Mouse (Mus musculus): ENCODE results near the gene Kcnab3. TPM values are rescaled to one million over a fixed set of nuclear protein-coding genes. Genes with fewer than 3 reads are reported as not detected.

Kcnab3 gene
- polyA plus RNA-seq, 1 experiment from 2014 or later = 4.7 TPM

DNA sequence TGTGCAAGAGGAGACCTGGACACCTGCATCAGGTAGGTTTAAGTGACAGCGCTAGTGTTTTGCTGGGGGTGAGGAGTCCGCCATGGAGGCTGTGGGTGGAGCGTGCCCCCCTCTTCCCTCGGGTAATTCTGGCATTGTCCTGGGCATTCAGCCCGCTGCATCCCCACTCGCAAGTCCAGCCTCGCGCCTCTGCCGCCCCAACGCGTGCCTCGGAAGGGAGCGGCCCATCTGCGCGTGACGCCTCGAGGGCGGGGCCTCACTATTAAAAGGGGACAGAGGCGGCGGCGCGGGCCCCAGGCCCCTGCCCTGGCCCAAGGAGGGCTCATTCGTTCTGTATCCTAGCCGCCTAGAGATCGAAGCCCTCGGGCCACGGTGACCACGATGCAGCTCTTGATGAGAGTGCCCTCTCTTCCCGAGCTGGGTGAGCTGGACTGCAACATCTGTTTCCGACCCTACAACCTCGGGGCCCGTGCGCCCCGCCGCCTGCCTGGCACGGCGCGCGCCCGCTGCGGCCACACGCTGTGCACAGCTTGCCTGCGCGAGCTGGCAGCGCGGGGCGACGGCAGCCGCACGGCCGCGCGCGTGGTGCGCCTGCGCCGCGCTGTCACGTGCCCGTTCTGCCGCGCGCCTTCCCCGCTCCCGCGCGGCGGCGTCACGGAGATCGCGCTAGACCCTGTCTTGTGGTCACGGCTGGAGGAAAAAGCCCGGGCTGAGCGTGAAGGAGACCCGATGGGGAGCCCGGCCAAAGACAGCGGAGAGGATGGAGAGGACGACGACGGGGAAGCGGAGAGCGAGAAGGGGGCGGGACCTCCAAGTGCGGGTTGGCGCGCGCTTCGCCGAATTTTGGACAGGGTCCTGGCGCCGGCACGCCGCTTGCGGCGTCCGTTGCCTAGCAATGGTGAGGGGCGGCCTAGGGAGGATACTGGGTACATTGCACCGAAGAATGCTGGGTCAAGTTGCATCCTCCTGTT lies 14.4 kb downstream of the Kcnab3 start, which contains the start of gene Rnf227:
TSS of gene Rnf227 (plus strand) at position 301 of the 971 bp plus-strand sequence.
- Histone ChIP-seq H3K9me3 (ENCODE audit: control insufficient read depth, low read length) (no peaks in the 10 kb centered on the region), H3K4me1 (replicated peaks; ENCODE audit: control insufficient read depth, insufficient read depth, low read length) (peaks cover 23% of the 10 kb centered on the region), H3K27ac (peak within 1 kb of the TSS; percentile 95), H3K27me3 (ENCODE audit: control insufficient read depth, insufficient read depth, low read length) (no peaks in the 10 kb centered on the region), H3K4me3 (replicated peaks; ENCODE audit: low read length) (peak within 1 kb of the TSS; percentile 73), H3K36me3 (replicated peaks; ENCODE audit: control insufficient read depth, insufficient read depth) (peaks cover 35% of the 10 kb centered on the region), H3K4me2 (replicated peaks) (peak within 1 kb of the TSS; percentile 99), H3K9ac (peak within 1 kb of the TSS; percentile 84)
- DNase-seq (ENCODE audit: low spot score) = peak; percentile 90
- ATAC-seq (ENCODE audit: low FRiP score) = peak; percentile 90
- WGBS = 2% methylated on average over 88 of the region's 99 CpGs

DNA sequence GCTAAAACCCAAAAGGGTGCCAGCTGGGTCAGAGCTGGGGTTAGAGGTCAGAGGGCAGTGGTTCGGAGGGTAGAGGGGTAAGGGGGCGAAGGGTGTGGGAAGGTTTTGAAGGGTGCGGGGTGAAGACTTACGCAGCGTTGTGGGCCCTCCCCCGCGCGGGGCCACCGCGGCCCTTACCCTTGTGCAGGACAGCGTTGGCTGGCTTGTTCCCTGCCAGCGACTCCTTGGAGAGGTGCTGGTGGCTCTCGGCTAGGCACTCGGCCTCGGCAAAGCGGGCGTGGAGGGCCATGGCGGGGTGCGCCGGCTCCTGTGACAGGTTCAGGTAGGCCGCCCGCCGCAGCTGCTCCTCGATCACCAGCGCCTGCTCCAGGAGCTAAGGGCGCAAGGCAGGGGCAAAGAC lies 20.4 kb downstream of the Kcnab3 start:
- Histone ChIP-seq H3K4me2 (replicated peaks) (no peak overlapping the region), H3K9ac (no peak overlapping the region), H3K9me3 (ENCODE audit: control insufficient read depth, low read length) (no peaks in the 10 kb centered on the region), H3K4me3 (replicated peaks; ENCODE audit: low read length) (no peak overlapping the region), H3K4me1 (replicated peaks; ENCODE audit: control insufficient read depth, insufficient read depth, low read length) (peaks cover 8% of the 10 kb centered on the region), H3K27ac (no peak overlapping the region), H3K27me3 (ENCODE audit: control insufficient read depth, insufficient read depth, low read length) (no peaks in the 10 kb centered on the region), H3K36me3 (replicated peaks; ENCODE audit: control insufficient read depth, insufficient read depth) (peaks cover 95% of the 10 kb centered on the region)
- ATAC-seq (ENCODE audit: low FRiP score) (no peak), DNase-seq (ENCODE audit: low spot score) (no peak)
- 90% methylated on average over 22 of the region's 26 CpGs for WGBS

DNA sequence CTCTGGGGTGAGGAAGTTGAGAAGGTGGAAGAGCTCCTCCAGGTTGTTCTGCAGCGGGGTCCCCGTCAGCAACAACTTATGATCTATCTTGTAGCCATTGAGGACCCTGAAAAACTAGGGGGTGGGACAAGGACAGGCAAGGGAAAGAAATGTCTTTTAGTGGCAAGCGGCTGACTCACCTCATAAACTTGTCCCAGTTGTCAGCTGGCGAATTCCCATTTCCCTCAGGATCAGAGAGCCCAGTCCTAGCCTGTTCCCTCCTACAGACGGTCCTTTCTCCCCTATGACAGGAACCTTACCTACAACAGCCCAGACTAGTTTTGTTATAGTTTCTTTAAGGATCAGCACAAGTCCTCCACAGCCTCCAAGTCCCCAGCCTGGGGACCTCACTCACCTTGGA lies 30.5 kb downstream of the Kcnab3 start:
- ATAC-seq (ENCODE audit: low FRiP score) = no peak
- Histone ChIP-seq H3K36me3 (replicated peaks; ENCODE audit: control insufficient read depth, insufficient read depth) (peaks cover 100% of the 10 kb centered on the region), H3K4me2 (replicated peaks) (no peak overlapping the region), H3K9ac (no peak overlapping the region), H3K4me3 (replicated peaks; ENCODE audit: low read length) (no peak overlapping the region), H3K27me3 (ENCODE audit: control insufficient read depth, insufficient read depth, low read length) (no peaks in the 10 kb centered on the region), H3K27ac (no peak overlapping the region), H3K9me3 (ENCODE audit: control insufficient read depth, low read length) (no peaks in the 10 kb centered on the region), H3K4me1 (replicated peaks; ENCODE audit: control insufficient read depth, insufficient read depth, low read length) (no peaks in the 10 kb centered on the region)
- WGBS = 90% methylated on average over 5 of the region's 5 CpGs
- DNase-seq (ENCODE audit: low spot score) = no peak

DNA sequence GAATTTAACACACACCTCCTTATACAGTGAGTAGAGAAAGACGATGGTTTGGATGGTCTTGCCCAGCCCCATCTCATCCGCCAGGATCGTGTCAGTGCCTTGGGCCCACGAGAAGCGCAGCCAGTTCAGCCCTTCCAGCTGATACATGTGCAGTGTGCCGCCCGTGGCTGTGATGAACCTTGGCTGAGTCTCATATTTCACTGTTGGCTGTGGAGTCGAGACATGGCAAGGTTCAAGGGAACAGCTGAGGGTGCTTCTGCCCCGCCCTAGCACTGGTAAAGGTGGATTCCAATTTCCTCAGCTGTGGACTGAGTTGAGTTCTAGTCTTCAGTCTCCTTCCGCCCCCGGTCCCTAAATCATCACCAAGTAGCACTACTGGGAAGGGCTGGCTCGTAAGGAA lies 31.6 kb downstream of the Kcnab3 start:
- WGBS = 95% methylated on average over 12 of the region's 12 CpGs
- Histone ChIP-seq H3K4me3 (replicated peaks; ENCODE audit: low read length) (no peak overlapping the region), H3K4me1 (replicated peaks; ENCODE audit: control insufficient read depth, insufficient read depth, low read length) (no peaks in the 10 kb centered on the region), H3K27me3 (ENCODE audit: control insufficient read depth, insufficient read depth, low read length) (no peaks in the 10 kb centered on the region), H3K27ac (no peak overlapping the region), H3K9ac (no peak overlapping the region), H3K4me2 (replicated peaks) (no peak overlapping the region), H3K9me3 (ENCODE audit: control insufficient read depth, low read length) (no peaks in the 10 kb centered on the region), H3K36me3 (replicated peaks; ENCODE audit: control insufficient read depth, insufficient read depth) (peaks cover 100% of the 10 kb centered on the region)
- ATAC-seq (ENCODE audit: low FRiP score) (no peak), DNase-seq (ENCODE audit: low spot score) (no peak)

DNA sequence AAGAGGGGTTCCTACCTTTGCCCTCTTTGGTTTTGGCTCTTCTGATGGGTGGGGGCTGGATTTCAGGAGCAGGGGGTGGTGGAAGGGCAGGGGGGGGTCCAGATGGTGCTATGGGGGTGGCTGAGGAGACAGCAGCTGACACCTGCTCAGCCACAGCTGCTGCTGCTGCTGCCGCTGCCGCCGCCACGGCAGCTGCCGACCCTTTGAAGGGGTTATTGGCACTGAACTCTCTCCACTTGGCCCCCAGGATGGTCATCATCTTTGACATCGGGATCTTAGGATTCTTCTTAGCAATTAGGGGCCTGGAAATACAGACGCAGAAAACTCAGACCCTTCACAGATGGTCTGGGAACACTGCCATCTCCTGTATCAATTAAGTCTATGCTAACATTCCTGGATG lies 36.0 kb downstream of the Kcnab3 start:
- ATAC-seq (ENCODE audit: low FRiP score) = no peak
- Histone ChIP-seq H3K36me3 (replicated peaks; ENCODE audit: control insufficient read depth, insufficient read depth) (peaks cover 75% of the 10 kb centered on the region), H3K9me3 (ENCODE audit: control insufficient read depth, low read length) (no peaks in the 10 kb centered on the region), H3K9ac (no peak overlapping the region), H3K27me3 (ENCODE audit: control insufficient read depth, insufficient read depth, low read length) (no peaks in the 10 kb centered on the region), H3K27ac (no peak overlapping the region), H3K4me2 (replicated peaks) (no peak overlapping the region), H3K4me3 (replicated peaks; ENCODE audit: low read length) (no peak overlapping the region), H3K4me1 (replicated peaks; ENCODE audit: control insufficient read depth, insufficient read depth, low read length) (peaks cover 26% of the 10 kb centered on the region)
- 40% methylated on average over 7 of the region's 7 CpGs for WGBS
- no peak for DNase-seq (ENCODE audit: low spot score)

DNA sequence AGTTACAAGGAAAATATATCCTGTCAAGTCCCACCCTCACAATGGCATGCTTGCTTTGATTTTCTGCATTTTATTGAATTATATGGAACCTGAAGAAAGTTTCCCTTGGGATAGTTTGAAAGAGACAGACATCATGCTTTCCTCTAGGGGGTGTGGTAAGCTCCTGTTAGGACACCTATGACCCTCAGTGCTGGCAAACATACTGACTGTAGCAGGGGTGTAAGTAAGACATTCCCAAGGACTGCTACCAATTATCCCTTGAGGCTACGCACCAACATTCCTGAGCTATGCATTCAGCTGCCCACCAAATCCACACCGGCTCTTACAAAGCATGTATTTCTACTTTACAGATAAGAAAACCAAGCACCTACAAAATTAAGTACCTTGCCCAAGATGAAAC lies 36.4 kb downstream of the Kcnab3 start:
- no peak overlapping the region for H3K4me2 ChIP-seq (replicated peaks)
- no peak overlapping the region for H3K9ac ChIP-seq
- DNase-seq (ENCODE audit: low spot score) = no peak
- no peaks in the 10 kb centered on the region for H3K27me3 ChIP-seq (ENCODE audit: control insufficient read depth, insufficient read depth, low read length)
- H3K36me3 ChIP-seq (replicated peaks; ENCODE audit: control insufficient read depth, insufficient read depth) = peaks cover 71% of the 10 kb centered on the region
- no peak for ATAC-seq (ENCODE audit: low FRiP score)
- WGBS = 86% methylated on average over 2 of the region's 2 CpGs
- no peak overlapping the region for H3K4me3 ChIP-seq (replicated peaks; ENCODE audit: low read length)
- H3K4me1 ChIP-seq (replicated peaks; ENCODE audit: control insufficient read depth, insufficient read depth, low read length) = peaks cover 26% of the 10 kb centered on the region
- H3K27ac ChIP-seq = no peak overlapping the region
- no peaks in the 10 kb centered on the region for H3K9me3 ChIP-seq (ENCODE audit: control insufficient read depth, low read length)

DNA sequence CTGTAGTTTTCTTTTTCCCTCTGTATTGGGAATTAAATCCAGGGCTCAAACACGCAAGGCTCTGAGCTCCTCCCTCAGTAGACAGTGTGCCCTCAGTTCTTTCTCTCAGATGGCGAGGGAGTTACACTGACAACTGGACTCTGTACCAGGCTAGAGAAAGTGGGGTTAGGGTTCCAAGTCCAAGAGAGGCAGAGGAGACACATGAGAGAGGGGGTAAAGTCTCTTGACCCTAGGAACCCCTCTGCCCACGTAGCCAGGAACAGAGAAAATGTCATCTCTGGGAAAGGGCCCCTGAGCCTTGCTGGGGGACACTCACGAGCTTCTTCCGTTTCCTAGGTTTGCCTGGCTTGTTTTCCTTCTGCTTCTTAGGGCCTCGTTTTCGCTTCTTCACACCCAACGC lies 38.3 kb downstream of the Kcnab3 start:
- Histone ChIP-seq H3K9me3 (ENCODE audit: control insufficient read depth, low read length) (no peaks in the 10 kb centered on the region), H3K4me3 (replicated peaks; ENCODE audit: low read length) (no peak overlapping the region), H3K36me3 (replicated peaks; ENCODE audit: control insufficient read depth, insufficient read depth) (peaks cover 52% of the 10 kb centered on the region), H3K27ac (peak overlapping the region; percentile 100; the same call in 1 of the 2 replicates), H3K27me3 (ENCODE audit: control insufficient read depth, insufficient read depth, low read length) (no peaks in the 10 kb centered on the region), H3K4me1 (replicated peaks; ENCODE audit: control insufficient read depth, insufficient read depth, low read length) (peaks cover 32% of the 10 kb centered on the region), H3K4me2 (replicated peaks) (peak overlapping the region; percentile 97), H3K9ac (peak overlapping the region; percentile 18; the same call in 1 of the 2 replicates)
- 52% methylated on average over 8 of the region's 8 CpGs for WGBS
- ATAC-seq (ENCODE audit: low FRiP score) (no peak), DNase-seq (ENCODE audit: low spot score) (no peak)

DNA sequence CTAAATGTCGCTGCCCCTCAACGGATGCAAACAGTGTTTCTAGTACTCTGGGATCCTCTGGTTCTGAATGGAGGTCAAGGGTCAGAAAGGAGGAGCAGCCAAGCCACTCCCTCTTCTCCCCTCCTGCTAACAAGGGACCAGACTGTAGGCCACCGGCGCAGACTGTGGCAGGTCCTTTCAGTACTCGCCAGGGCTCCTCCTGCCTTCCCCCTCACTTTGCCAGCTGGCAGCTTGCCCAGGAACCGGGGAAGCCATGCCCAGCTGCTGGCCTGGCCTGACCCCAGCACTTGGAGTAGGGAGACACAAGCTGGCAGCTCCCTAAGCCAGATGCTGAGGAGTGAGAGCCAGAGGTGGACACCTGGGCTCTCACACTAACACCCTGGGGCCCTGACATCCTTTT lies 38.9 kb downstream of the Kcnab3 start:
- Histone ChIP-seq H3K9ac (peak overlapping the region; percentile 64), H3K27ac (peak overlapping the region; percentile 100), H3K36me3 (replicated peaks; ENCODE audit: control insufficient read depth, insufficient read depth) (peaks cover 46% of the 10 kb centered on the region), H3K4me3 (replicated peaks; ENCODE audit: low read length) (peak overlapping the region; percentile 4; the same call in 1 of the 2 replicates), H3K4me1 (replicated peaks; ENCODE audit: control insufficient read depth, insufficient read depth, low read length) (peaks cover 32% of the 10 kb centered on the region), H3K4me2 (replicated peaks) (peak overlapping the region; percentile 97), H3K9me3 (ENCODE audit: control insufficient read depth, low read length) (no peaks in the 10 kb centered on the region), H3K27me3 (ENCODE audit: control insufficient read depth, insufficient read depth, low read length) (no peaks in the 10 kb centered on the region)
- DNase-seq (ENCODE audit: low spot score) = peak; percentile 74
- WGBS = 2% methylated on average over 6 of the region's 6 CpGs
- ATAC-seq (ENCODE audit: low FRiP score) = peak; percentile 49

DNA sequence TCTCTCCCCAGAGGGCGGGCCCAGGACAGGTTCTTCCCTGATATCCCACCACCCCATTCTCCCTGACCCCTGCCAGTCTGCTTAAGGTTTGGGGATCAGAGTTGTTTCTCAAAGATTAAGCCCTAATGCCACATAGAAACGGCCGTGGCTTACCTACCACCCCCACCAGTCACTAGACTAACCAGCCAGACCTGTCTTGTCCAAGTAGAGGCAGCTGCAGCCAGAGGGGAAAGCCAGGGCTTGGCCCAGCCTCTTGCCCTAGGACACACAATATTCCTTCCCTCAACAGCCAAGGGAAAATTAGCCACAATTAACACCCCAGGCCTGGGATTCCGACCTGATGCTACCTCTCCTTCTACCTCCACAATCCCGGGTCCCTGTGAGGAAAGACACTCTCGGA lies 39.7 kb downstream of the Kcnab3 start:
- ATAC-seq (ENCODE audit: low FRiP score) = no peak
- peaks cover 38% of the 10 kb centered on the region for H3K36me3 ChIP-seq (replicated peaks; ENCODE audit: control insufficient read depth, insufficient read depth)
- no peak for DNase-seq (ENCODE audit: low spot score)
- peak overlapping the region; percentile 97 for H3K4me2 ChIP-seq (replicated peaks)
- peaks cover 35% of the 10 kb centered on the region for H3K4me1 ChIP-seq (replicated peaks; ENCODE audit: control insufficient read depth, insufficient read depth, low read length)
- H3K9me3 ChIP-seq (ENCODE audit: control insufficient read depth, low read length) = no peaks in the 10 kb centered on the region
- peak overlapping the region; percentile 64 for H3K9ac ChIP-seq
- H3K27ac ChIP-seq = peak overlapping the region; percentile 100
- H3K4me3 ChIP-seq (replicated peaks; ENCODE audit: low read length) = peak overlapping the region; percentile 100
- 22% methylated on average over 6 of the region's 6 CpGs for WGBS
- no peaks in the 10 kb centered on the region for H3K27me3 ChIP-seq (ENCODE audit: control insufficient read depth, insufficient read depth, low read length)

Measured in hindbrain, embryonic 14.5 days (tissue).